22 mouse cellular contexts compared by ENCODE assay signal in genomic region chr1:193387241-193387640, GRCm38 (mm10). TPM values are rescaled to one million over a fixed set of nuclear protein-coding genes. Genes with fewer than 3 reads are reported as not detected.
DNase-seq lines count a peak whose midpoint lies in the region; ATAC-seq lines count a peak whose summit lies in the region.
"Had no signal": no experiment of that assay in that cellular context is flagged by ENCODE, and none has a peak within 500 bp of the region (broad histone marks: within the 10 kb centered on the region; RNA-seq: fewer than 3 reads in every experiment).

No protein-coding gene starts in this region.

- DNase-seq in hindbrain, embryonic 10.5 days (ENCODE audit: low spot score) = no peak
- peak; percentile 23 for DNase-seq in 3T3-L1 (ENCODE audit: low read depth, low spot score)
- DNase-seq in NIH3T3 (ENCODE audit: low read depth) = peak; percentile 29
- DNase-seq in cerebellum, adult 9-10 months = peak; percentile 61
- no peak for DNase-seq in gastrocnemius, postnatal 14 days
- DNase-seq in spleen, postnatal 36 days (ENCODE audit: low spot score in 2 of 2) = no peak
- DNase-seq: gastrocnemius, adult 2 months; heart, adult 11 months; kidney, adult 2 months; kidney, postnatal 14 days; layer of hippocampus, adult 9-11 months; lung, postnatal 14 days; thymus, postnatal 25 days had no signal

- H3K9ac ChIP-seq in hindbrain, embryonic 16.5 days (ENCODE audit: low read depth, low read length) = no peak overlapping the region
- H3K9ac ChIP-seq: embryonic facial prominence, embryonic 12.5 days; hindbrain, embryonic 15.5 days; limb, embryonic 15.5 days had no signal

- no peaks in the 10 kb centered on the region for H3K9me3 ChIP-seq in hindbrain, embryonic 10.5 days
- H3K9me3 ChIP-seq in hindbrain, embryonic 16.5 days (ENCODE audit: control insufficient read depth, low read length) = no peaks in the 10 kb centered on the region
- H3K9me3 ChIP-seq: embryonic facial prominence, embryonic 12.5 days; G1E; hindbrain, embryonic 15.5 days; limb, embryonic 15.5 days; megakaryocyte, embryonic 14.5 days had no signal

- intact Hi-C loops in gastrocnemius, postnatal 14 days (cut with DNase I; ENCODE audit: low total_unique reads) = no loop called here

- no peak overlapping the region for H3K4me2 ChIP-seq in hindbrain, embryonic 16.5 days (ENCODE audit: low read length)
- H3K4me2 ChIP-seq: embryonic facial prominence, embryonic 12.5 days; hindbrain, embryonic 15.5 days; limb, embryonic 15.5 days had no signal

- ATAC-seq in hindbrain, embryonic 16.5 days = no peak
- ATAC-seq: CD4-positive, CD25-positive, alpha-beta regulatory T cell, adult 4 months; forebrain, embryonic 16.5 days had no signal

- peaks cover 51% of the 10 kb centered on the region for H3K4me1 ChIP-seq in hindbrain, embryonic 10.5 days (replicated peaks)
- peaks cover 25% of the 10 kb centered on the region for H3K4me1 ChIP-seq in hindbrain, embryonic 16.5 days (ENCODE audit: control insufficient read depth, insufficient read depth, low read depth, low read length)

- H3K4me3 ChIP-seq in hindbrain, embryonic 10.5 days = no peak overlapping the region
- no peak overlapping the region for H3K4me3 ChIP-seq in hindbrain, embryonic 16.5 days (ENCODE audit: low read length)
- H3K4me3 ChIP-seq: embryonic facial prominence, embryonic 12.5 days; gastrocnemius, adult 2 months; hindbrain, embryonic 15.5 days; limb, embryonic 15.5 days; megakaryocyte, embryonic 14.5 days had no signal

- no peaks in the 10 kb centered on the region for H3K36me3 ChIP-seq in hindbrain, embryonic 10.5 days
- H3K36me3 ChIP-seq in hindbrain, embryonic 16.5 days (ENCODE audit: control insufficient read depth, insufficient read depth, low read length) = no peaks in the 10 kb centered on the region
- H3K36me3 ChIP-seq: embryonic facial prominence, embryonic 12.5 days; G1E; hindbrain, embryonic 15.5 days; limb, embryonic 15.5 days had no signal

- 0 out of 2 replicates have a peak overlapping the region, but pooled peaks have one; percentile 54 for H3K27ac ChIP-seq in hindbrain, embryonic 10.5 days
- no peak overlapping the region for H3K27ac ChIP-seq in hindbrain, embryonic 16.5 days (ENCODE audit: low read depth, low read length)
- H3K27ac ChIP-seq: embryonic facial prominence, embryonic 12.5 days; gastrocnemius, adult 2 months; limb, embryonic 15.5 days had no signal

- WGBS in hindbrain, embryonic 10.5 days = 58% methylated on average over 2 of the region's 2 CpGs
- 41% methylated on average over 2 of the region's 2 CpGs for WGBS in hindbrain, embryonic 16.5 days

- no peaks in the 10 kb centered on the region for H3K27me3 ChIP-seq in hindbrain, embryonic 10.5 days (ENCODE audit: insufficient read depth, poor library complexity, severe bottlenecking)
- H3K27me3 ChIP-seq in hindbrain, embryonic 16.5 days (replicated peaks; ENCODE audit: control insufficient read depth, insufficient read depth, low read length) = no peaks in the 10 kb centered on the region

RNA-seq across cellular contexts. Expression of gene Camk1g, which starts 17.1 kb away (rescaled TPM):
- polyA plus RNA-seq in hindbrain, embryonic 10.5 days (2016; fragmentation: Nextera tagmentation; extraction: Ambion mirVana) = 11.8 and 15.5 TPM in 2 replicates
- polyA plus RNA-seq in hindbrain, embryonic 16.5 days (2015; fragmentation: Nextera tagmentation; extraction: Ambion mirVana) = 44.2 and 44.6 TPM in 2 replicates
- under 1 TPM; 0.18 to 0.33 TPM for total RNA-seq in gastrocnemius, postnatal 14 days (2021)
- total RNA-seq: G1E; neutrophil, adult 5-6 weeks had no signal
- polyA plus RNA-seq: CD4-positive, CD25-positive, alpha-beta regulatory T cell, adult 4 months; G1E had no signal

Comparison
In these comparisons a context has a peak if more than half of its experiments do, and no peak if none do; other contexts are left out.
1. DNase-seq: peak in 3T3-L1 (single experiment), NIH3T3 (single experiment) and cerebellum, adult 9-10 months (single experiment); none in hindbrain, embryonic 10.5 days (single experiment), gastrocnemius, postnatal 14 days (single experiment) and spleen, postnatal 36 days (0 of 2).